Mouse (Mus musculus) midbrain, postnatal 0 days (tissue): ENCODE data around the gene Actl10. TPM values are rescaled to one million over a fixed set of nuclear protein-coding genes. Genes with fewer than 3 reads are reported as not detected.
A peak's percentile ranks its signal among the peaks of the same experiment; 100 is the strongest.

Experiments
- ATAC-seq: fragments of 200-750 bp; cut with Nextera tagmentation; 2 replicates; pipeline ENCODE4 v1.8.0; 2017; ENCODE audit warnings: moderate number of reproducible peaks, mild to moderate bottlenecking, moderate TSS enrichment, moderate library complexity; ENCODE audit not compliant: low FRiP score
- DNase-seq: peaks from one replicate; pipeline ENCODE4 v3.0.0-alpha.2; 2015; ENCODE audit warnings: low spot score
- H3K27ac ChIP-seq: fragments of 300-500 bp; sonication (generic); 2 replicates; pipeline ENCODE4 v1.5.1; 2014; ENCODE audit warnings: low read depth, mild to moderate bottlenecking, low read length, mixed read lengths
- H3K27me3 ChIP-seq: fragments of 300-500 bp; sonication (generic); 2 replicates; pipeline ENCODE4 v1.6.1; 2014; ENCODE audit warnings: low read length, control low read depth, mixed read lengths; ENCODE audit not compliant: insufficient read depth
- H3K36me3 ChIP-seq: fragments of 300-500 bp; sonication (generic); 2 replicates; pipeline ENCODE4 v1.6.1; 2014; ENCODE audit warnings: low read length, control low read depth, mixed read lengths; ENCODE audit not compliant: insufficient read depth
- H3K4me1 ChIP-seq: fragments of 300-500 bp; sonication (generic); 2 replicates; pipeline ENCODE4 v1.6.1; 2014; ENCODE audit warnings: mild to moderate bottlenecking, control low read depth, antibody characterized with exemption, low read length, mixed read lengths; ENCODE audit not compliant: insufficient read depth
- H3K4me2 ChIP-seq: fragments of 300-500 bp; sonication (generic); 2 replicates; pipeline ENCODE4 v1.6.1; 2014; ENCODE audit warnings: low read depth, mild to moderate bottlenecking, low read length, mixed read lengths; ENCODE audit not compliant: poor library complexity, severe bottlenecking
- H3K4me3 ChIP-seq: fragments of 300-500 bp; sonication (generic); 2 replicates; pipeline ENCODE4 v1.5.1; 2014; ENCODE audit warnings: low read depth, mild to moderate bottlenecking, low read length, moderate library complexity
- H3K9ac ChIP-seq: fragments of 300-500 bp; sonication (generic); replicated peaks from 2 replicates; pipeline ENCODE4 v1.6.1; 2014; ENCODE audit warnings: mild to moderate bottlenecking, low read length, moderate library complexity, mixed read lengths; ENCODE audit not compliant: poor library complexity, severe bottlenecking
- H3K9me3 ChIP-seq: fragments of 300-500 bp; sonication (generic); 2 replicates; pipeline ENCODE4 v1.6.1; 2016; ENCODE audit warnings: low read length, control low read depth
- CTCF ChIP-seq: IDR thresholded peaks from 2 replicates; pipeline ENCODE4 v1.5.1; 2016; ENCODE audit warnings: antibody characterized with exemption, mild to moderate bottlenecking
- WGBS: fragments of 180-500 bp; shearing (Covaris S2); extraction: QIAGEN DNeasy Blood & Tissue Kit; methylation state at CpG from one replicate; pipeline ENCODE4 v1.1.7; 2014; 5-methylcytosine and 5-hydroxymethylcytosine counted together
- polyA plus RNA-seq: library from polyadenylated mRNA; unstranded; fragments of >200 nt; fragmentation: Nextera tagmentation; extraction: Ambion mirVana; gene quantifications from 2 replicates; pipeline ENCODE4 v1.2.1, GENCODE M21; 2015
- total RNA-seq: library from RNA; depleted of rRNA; stranded (reverse); fragments of >200 nt; gene quantifications from 2 replicates; pipeline ENCODE4 v1.2.3, GENCODE M21; 2014

Gene Actl10
- total and polyA plus RNA-seq, 2 experiments from 2014 or later: 0.16 TPM; not detected in 1

DNA sequence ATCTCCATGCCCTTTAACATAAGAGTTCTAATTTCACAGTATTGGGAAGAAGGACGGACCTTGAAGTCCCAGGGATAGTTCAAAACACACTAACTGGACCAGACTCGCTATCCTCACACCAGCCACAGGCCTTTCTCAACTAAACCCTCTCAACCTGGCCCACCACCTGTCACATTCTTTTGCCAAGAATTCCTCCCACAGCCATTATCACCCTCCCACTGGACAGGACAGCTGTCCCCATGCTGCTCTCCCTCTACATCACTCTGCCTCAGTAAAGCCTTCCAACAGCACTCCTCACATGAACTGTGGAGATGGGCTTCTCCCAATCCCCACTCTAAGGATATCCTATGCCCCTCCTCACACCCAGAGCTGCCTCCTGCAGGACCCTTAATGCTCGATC, 14.0 kb downstream of the Actl10 start:
- H3K27ac ChIP-seq: no peak overlapping the region
- ATAC-seq (no peak), DNase-seq (peak; percentile 73)
- 0 out of 2 replicates have a peak overlapping the region, but pooled peaks have one; percentile 29 for H3K9ac ChIP-seq
- H3K9me3 ChIP-seq: no peaks in the 10 kb centered on the region
- no peaks in the 10 kb centered on the region for H3K27me3 ChIP-seq
- H3K4me2 ChIP-seq: no peak overlapping the region
- no peak overlapping the region for H3K4me3 ChIP-seq
- H3K36me3 ChIP-seq: no peaks in the 10 kb centered on the region
- TF ChIP-seq CTCF: no peak
- H3K4me1 ChIP-seq: 0 out of 2 replicates have a peak, but pooled peaks cover 5% of the 10 kb centered on the region
- 71% methylated on average over 3 of the region's 3 CpGs for whole genome bisulfite sequencing

DNA sequence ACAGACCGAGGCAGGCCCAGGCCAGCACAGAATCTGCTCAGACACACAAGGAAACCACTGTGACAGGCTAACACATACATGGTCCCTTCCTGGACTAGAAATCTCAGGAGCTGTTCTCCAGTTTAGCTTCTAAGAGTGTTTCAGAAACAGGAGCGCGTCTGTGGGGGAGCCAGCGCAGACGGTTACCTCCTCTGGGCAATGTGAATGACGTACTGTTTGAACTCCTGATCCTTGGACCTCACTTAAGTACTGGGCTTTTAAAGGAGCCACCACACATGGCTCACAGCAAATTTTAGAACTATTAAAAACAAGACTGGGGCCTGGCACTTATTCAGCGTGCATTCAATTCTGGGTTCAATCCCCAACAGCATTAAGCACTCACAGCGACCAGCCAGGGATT, 15.1 kb downstream of the Actl10 start:
- no peak for DNase-seq
- H3K4me1 ChIP-seq: 0 out of 2 replicates have a peak, but pooled peaks cover 5% of the 10 kb centered on the region
- no peaks in the 10 kb centered on the region for H3K27me3 ChIP-seq
- no peak for ATAC-seq
- 50% methylated on average over 8 of the region's 8 CpGs for WGBS
- H3K4me2 ChIP-seq: no peak overlapping the region
- no peak overlapping the region for H3K27ac ChIP-seq
- H3K9ac ChIP-seq: no peak overlapping the region
- no peaks in the 10 kb centered on the region for H3K36me3 ChIP-seq
- no peak for TF ChIP-seq CTCF
- no peak overlapping the region for H3K4me3 ChIP-seq
- no peaks in the 10 kb centered on the region for H3K9me3 ChIP-seq

DNA sequence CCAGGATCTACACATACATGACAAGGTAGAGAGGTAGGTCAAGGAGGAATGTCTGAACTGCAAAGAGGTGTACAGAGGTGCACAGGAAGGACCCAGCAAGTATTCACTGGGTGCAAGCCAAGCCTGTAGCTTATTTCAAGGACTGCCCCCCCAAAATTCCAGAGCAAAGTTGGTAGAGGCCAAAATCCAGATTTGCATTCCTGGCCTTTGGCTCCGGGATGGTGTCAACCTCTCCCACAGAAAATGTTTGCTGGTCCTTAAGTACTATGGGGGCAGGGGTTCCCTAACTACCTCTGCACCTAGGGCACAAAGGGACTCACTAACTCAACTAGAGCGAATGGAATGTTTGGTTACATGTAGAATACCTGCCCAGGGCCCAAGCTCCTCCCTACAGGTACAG, 16.2 kb downstream of the Actl10 start:
- H3K27ac ChIP-seq: no peak overlapping the region
- WGBS: 62% methylated on average over 2 of the region's 2 CpGs
- H3K4me3 ChIP-seq: no peak overlapping the region
- ATAC-seq (no peak), DNase-seq (no peak)
- 0 out of 2 replicates have a peak, but pooled peaks cover 5% of the 10 kb centered on the region for H3K4me1 ChIP-seq
- H3K27me3 ChIP-seq: no peaks in the 10 kb centered on the region
- no peak for TF ChIP-seq CTCF
- H3K36me3 ChIP-seq: no peaks in the 10 kb centered on the region
- no peaks in the 10 kb centered on the region for H3K9me3 ChIP-seq
- H3K4me2 ChIP-seq: no peak overlapping the region
- no peak overlapping the region for H3K9ac ChIP-seq

- no peak for TF ChIP-seq CTCF
- Histone ChIP-seq H3K4me1 (0 out of 2 replicates have a peak, but pooled peaks cover 5% of the 10 kb centered on the region), H3K9ac (no peak overlapping the region), H3K9me3 (no peaks in the 10 kb centered on the region), H3K36me3 (no peaks in the 10 kb centered on the region), H3K4me3 (peak overlapping the region; percentile 70; the same call in 1 of the 2 replicates), H3K27ac (no peak overlapping the region), H3K27me3 (no peaks in the 10 kb centered on the region), H3K4me2 (peak overlapping the region; percentile 99)
- ATAC-seq (no peak), DNase-seq (peak; percentile 52)
- WGBS: 16% methylated on average over 10 of the region's 10 CpGs
Observed at GRCm38 (mm10) chr2:154568329-154569070, 16.9 kb downstream of the Actl10 start.

DNA sequence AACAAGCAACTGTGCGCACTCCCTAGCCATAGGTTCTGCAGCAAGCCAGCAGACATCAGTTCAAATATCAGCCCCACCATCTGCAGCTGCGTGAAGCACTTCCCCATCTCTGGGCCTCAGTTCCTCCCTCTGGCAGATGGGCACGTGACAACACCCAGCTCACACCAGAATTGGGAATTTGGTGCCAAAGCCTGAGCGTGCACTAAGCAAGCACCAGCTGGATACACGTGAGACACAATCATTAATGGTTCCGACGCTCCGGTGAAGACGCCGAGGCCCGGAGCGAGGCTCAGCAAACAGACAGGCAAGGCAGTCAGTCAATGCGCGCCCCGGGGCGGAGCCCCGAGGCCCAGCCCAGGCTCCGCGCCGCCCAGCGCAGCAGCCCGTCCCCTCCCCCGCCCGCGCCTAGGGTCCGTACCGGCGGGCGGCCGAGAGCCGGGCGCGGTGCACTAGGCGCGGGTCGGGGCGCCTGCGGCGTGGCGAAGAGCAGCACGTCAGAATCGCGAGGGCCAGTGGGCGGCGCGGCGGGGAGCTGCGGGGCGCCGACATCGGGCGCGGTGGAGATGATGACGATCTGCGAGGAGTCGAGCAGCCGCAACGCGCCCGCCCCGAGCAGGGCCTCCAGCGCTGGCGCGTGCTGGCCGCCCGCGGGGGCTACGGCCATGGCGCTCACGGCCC, 17.6 kb downstream of the Actl10 start:
- Histone ChIP-seq H3K4me3 (peak overlapping the region; percentile 70), H3K36me3 (no peaks in the 10 kb centered on the region), H3K9ac (peak overlapping the region; percentile 25; the same call in 1 of the 2 replicates), H3K27ac (no peak overlapping the region), H3K4me1 (0 out of 2 replicates have a peak, but pooled peaks cover 5% of the 10 kb centered on the region), H3K27me3 (no peaks in the 10 kb centered on the region), H3K4me2 (peak overlapping the region; percentile 99), H3K9me3 (no peaks in the 10 kb centered on the region)
- WGBS: 1% methylated on average over 55 of the region's 70 CpGs
- no peak for TF ChIP-seq CTCF
- ATAC-seq (peak; percentile 65), DNase-seq (peak; percentile 38)

GRCm38 (mm10) chr2:154569836-154570286, 18.3 kb downstream of the Actl10 start, which contains the start of gene E2f1:
TSS of gene E2f1 (minus strand) at chr2:154569892.
- Histone ChIP-seq H3K27ac (no peak within 1 kb of the TSS), H3K27me3 (no peaks in the 10 kb centered on the region), H3K9ac (peak within 1 kb of the TSS; percentile 29; the same call in 1 of the 2 replicates), H3K36me3 (no peaks in the 10 kb centered on the region), H3K9me3 (no peaks in the 10 kb centered on the region), H3K4me1 (0 out of 2 replicates have a peak, but pooled peaks cover 5% of the 10 kb centered on the region), H3K4me3 (peak within 1 kb of the TSS; percentile 70), H3K4me2 (peak within 1 kb of the TSS; percentile 99)
- ATAC-seq (peak; percentile 98), DNase-seq (peak; percentile 96)
- TF ChIP-seq CTCF: peak; percentile 21
- under 1% methylated on average over 42 of the region's 44 CpGs for WGBS
